Mouse (Mus musculus) neural tube, embryonic 15.5 days (tissue): Measurements from ENCODE around the gene Mtmr3. TPM values are rescaled to one million over a fixed set of nuclear protein-coding genes. Genes with fewer than 3 reads are reported as not detected.

Experiments
- ATAC-seq: fragments of 200-750 bp; cut with Nextera tagmentation; 2 replicates; pipeline ENCODE4 v1.8.0; 2017; ENCODE audit warnings: mild to moderate bottlenecking, moderate TSS enrichment, moderate library complexity; ENCODE audit not compliant: low FRiP score
- H3K27ac ChIP-seq: fragments of 300-500 bp; sonication (generic); replicated peaks from 2 replicates; pipeline ENCODE4 v1.5.1; 2015; ENCODE audit warnings: mild to moderate bottlenecking, inconsistent platforms
- H3K27me3 ChIP-seq: fragments of 300-500 bp; sonication (generic); replicated peaks from 2 replicates; pipeline ENCODE4 v1.6.1; 2015; ENCODE audit warnings: inconsistent platforms
- H3K36me3 ChIP-seq: fragments of 300-500 bp; sonication (generic); 2 replicates; pipeline ENCODE4 v1.6.1; 2015; ENCODE audit warnings: inconsistent platforms
- H3K4me1 ChIP-seq: fragments of 300-500 bp; sonication (generic); 2 replicates; pipeline ENCODE4 v1.6.1; 2015; ENCODE audit warnings: inconsistent platforms
- H3K4me2 ChIP-seq: fragments of 300-500 bp; sonication (generic); 2 replicates; pipeline ENCODE4 v1.6.1; 2015; ENCODE audit warnings: inconsistent platforms, mild to moderate bottlenecking, moderate library complexity
- H3K4me3 ChIP-seq: fragments of 300-500 bp; sonication (generic); replicated peaks from 2 replicates; pipeline ENCODE4 v1.5.1; 2015; ENCODE audit warnings: mild to moderate bottlenecking, inconsistent platforms
- H3K9ac ChIP-seq: fragments of 300-500 bp; sonication (generic); replicated peaks from 2 replicates; pipeline ENCODE4 v1.6.1; 2015; ENCODE audit warnings: mild to moderate bottlenecking, inconsistent platforms
- H3K9me3 ChIP-seq: fragments of 300-500 bp; sonication (generic); replicated peaks from 2 replicates; pipeline ENCODE4 v1.6.1; 2016; ENCODE audit warnings: inconsistent platforms
- WGBS: fragments of 180-500 bp; shearing (Covaris S2); methylation state at CpG from one replicate; pipeline ENCODE4 v1.1.7; 2015; ENCODE audit warnings: mixed read lengths; 5-methylcytosine and 5-hydroxymethylcytosine counted together
- polyA plus RNA-seq: library from polyadenylated mRNA; unstranded; fragments of >200 nt; fragmentation: Nextera tagmentation; extraction: Ambion mirVana; gene quantifications from 2 replicates; pipeline ENCODE4 v1.2.1, GENCODE M21; 2015

Gene Mtmr3
- polyA plus RNA-seq, 1 experiment from 2014 or later: 27.3 TPM

- Histone ChIP-seq H3K4me2 (no peak overlapping the region), H3K4me1 (no peaks in the 10 kb centered on the region), H3K27ac (no peak overlapping the region), H3K36me3 (no peaks in the 10 kb centered on the region), H3K4me3 (no peak overlapping the region), H3K27me3 (0 out of 2 replicates have a peak, but pooled peaks cover 4% of the 10 kb centered on the region), H3K9ac (no peak overlapping the region), H3K9me3 (no peaks in the 10 kb centered on the region)
- WGBS: 68% methylated on average over 5 of the region's 5 CpGs
- no peak for ATAC-seq
These were observed 134.0 kb downstream of the Mtmr3 start for GRCm38 (mm10) chr11:4460615-4461014.

- WGBS: 81% methylated on average over 8 of the region's 8 CpGs
- no peaks in the 10 kb centered on the region for H3K36me3 ChIP-seq
These were observed 139.6 kb downstream of the Mtmr3 start for GRCm38 (mm10) chr11:4454895-4455535.

GRCm38 (mm10) chr11:4452467-4453184 lies 142.0 kb downstream of the Mtmr3 start:
- 81% methylated on average over 12 of the region's 12 CpGs for WGBS
- 0 out of 2 replicates have a peak, but pooled peaks cover 3% of the 10 kb centered on the region for H3K27me3 ChIP-seq

More at GRCm38 (mm10) chr11:4454895-4455535, 139.6 kb downstream of the Mtmr3 start:
- H3K9ac ChIP-seq: no peak overlapping the region
- no peak overlapping the region for H3K4me3 ChIP-seq
- no peak overlapping the region for H3K4me2 ChIP-seq
- no peak overlapping the region for H3K27ac ChIP-seq
- no peaks in the 10 kb centered on the region for H3K9me3 ChIP-seq
- ATAC-seq: no peak
- no peaks in the 10 kb centered on the region for H3K4me1 ChIP-seq
- H3K27me3 ChIP-seq: 0 out of 2 replicates have a peak, but pooled peaks cover 3% of the 10 kb centered on the region

GRCm38 (mm10) chr11:4451116-4451515 lies 143.5 kb downstream of the Mtmr3 start:
- H3K36me3 ChIP-seq: no peaks in the 10 kb centered on the region
- WGBS: 25% methylated on average over 9 of the region's 9 CpGs
- H3K4me3 ChIP-seq: no peak overlapping the region
- no peak overlapping the region for H3K27ac ChIP-seq
- 0 out of 2 replicates have a peak, but pooled peaks cover 3% of the 10 kb centered on the region for H3K27me3 ChIP-seq
- H3K9me3 ChIP-seq: no peaks in the 10 kb centered on the region
- H3K4me2 ChIP-seq: no peak overlapping the region
- no peaks in the 10 kb centered on the region for H3K4me1 ChIP-seq
- H3K9ac ChIP-seq: no peak overlapping the region
- ATAC-seq: no peak

More at GRCm38 (mm10) chr11:4452467-4453184, 142.0 kb downstream of the Mtmr3 start:
- Histone ChIP-seq H3K4me1 (no peaks in the 10 kb centered on the region), H3K9ac (no peak overlapping the region), H3K27ac (no peak overlapping the region), H3K4me3 (no peak overlapping the region), H3K9me3 (no peaks in the 10 kb centered on the region), H3K36me3 (no peaks in the 10 kb centered on the region), H3K4me2 (no peak overlapping the region)
- ATAC-seq: no peak

- 88% methylated on average over 9 of the region's 9 CpGs for WGBS
- Histone ChIP-seq H3K9ac (no peak overlapping the region), H3K36me3 (no peaks in the 10 kb centered on the region), H3K27ac (no peak overlapping the region), H3K4me1 (no peaks in the 10 kb centered on the region), H3K4me3 (no peak overlapping the region), H3K9me3 (no peaks in the 10 kb centered on the region), H3K4me2 (no peak overlapping the region), H3K27me3 (0 out of 2 replicates have a peak, but pooled peaks cover 3% of the 10 kb centered on the region)
- ATAC-seq: no peak
These were observed 148.3 kb downstream of the Mtmr3 start for GRCm38 (mm10) chr11:4446195-4446868.

GRCm38 (mm10) chr11:4442280-4442679 lies 152.4 kb downstream of the Mtmr3 start:
- no peak overlapping the region for H3K4me3 ChIP-seq
- H3K4me1 ChIP-seq: no peaks in the 10 kb centered on the region
- no peaks in the 10 kb centered on the region for H3K9me3 ChIP-seq
- no peaks in the 10 kb centered on the region for H3K36me3 ChIP-seq
- no peak for ATAC-seq
- 42% methylated on average over 1 of the region's 1 CpGs for WGBS
- no peak overlapping the region for H3K27ac ChIP-seq
- no peak overlapping the region for H3K4me2 ChIP-seq
- no peaks in the 10 kb centered on the region for H3K27me3 ChIP-seq
- no peak overlapping the region for H3K9ac ChIP-seq

- Histone ChIP-seq H3K9ac (no peak within 1 kb of the TSS), H3K27me3 (no peaks in the 10 kb centered on the region), H3K4me2 (no peak within 1 kb of the TSS), H3K9me3 (no peaks in the 10 kb centered on the region), H3K4me1 (no peaks in the 10 kb centered on the region), H3K4me3 (no peak within 1 kb of the TSS), H3K27ac (no peak within 1 kb of the TSS), H3K36me3 (no peaks in the 10 kb centered on the region)
- WGBS: 49% methylated on average over 19 of the region's 19 CpGs
- ATAC-seq: no peak
These were observed 153.7 kb downstream of the Mtmr3 start, which contains the start of gene Hormad2 for GRCm38 (mm10) chr11:4440978-4441377. Hormad2 (minus strand) TSS chr11:4441105.

- 72% methylated on average over 2 of the region's 2 CpGs for WGBS
- Histone ChIP-seq H3K27ac (no peak overlapping the region), H3K36me3 (no peaks in the 10 kb centered on the region), H3K4me1 (no peaks in the 10 kb centered on the region), H3K4me3 (no peak overlapping the region), H3K9me3 (no peaks in the 10 kb centered on the region), H3K9ac (no peak overlapping the region), H3K27me3 (no peaks in the 10 kb centered on the region), H3K4me2 (no peak overlapping the region)
- no peak for ATAC-seq
These were observed 156.5 kb downstream of the Mtmr3 start for GRCm38 (mm10) chr11:4438211-4438610.

- 86% methylated on average over 1 of the region's 1 CpGs for WGBS
- no peak for ATAC-seq
- H3K27ac ChIP-seq: no peak overlapping the region
- H3K9ac ChIP-seq: no peak overlapping the region
- no peak overlapping the region for H3K4me2 ChIP-seq
- H3K27me3 ChIP-seq: no peaks in the 10 kb centered on the region
- H3K4me1 ChIP-seq: no peaks in the 10 kb centered on the region
- H3K9me3 ChIP-seq: no peaks in the 10 kb centered on the region
- no peaks in the 10 kb centered on the region for H3K36me3 ChIP-seq
- H3K4me3 ChIP-seq: no peak overlapping the region
These were observed 157.3 kb downstream of the Mtmr3 start for GRCm38 (mm10) chr11:4437318-4437717.

GRCm38 (mm10) chr11:4436631-4437030 lies 158.0 kb downstream of the Mtmr3 start:
- H3K4me2 ChIP-seq: no peak overlapping the region
- no peak; the same call in 1 of the 2 replicates for ATAC-seq
- H3K4me3 ChIP-seq: no peak overlapping the region
- no peak overlapping the region for H3K27ac ChIP-seq
- no peaks in the 10 kb centered on the region for H3K36me3 ChIP-seq
- WGBS: 68% methylated on average over 3 of the region's 3 CpGs
- H3K9me3 ChIP-seq: no peaks in the 10 kb centered on the region
- H3K27me3 ChIP-seq: no peaks in the 10 kb centered on the region
- H3K4me1 ChIP-seq: no peaks in the 10 kb centered on the region
- no peak overlapping the region for H3K9ac ChIP-seq

- Histone ChIP-seq H3K4me3 (no peak overlapping the region), H3K27me3 (no peaks in the 10 kb centered on the region), H3K9ac (no peak overlapping the region), H3K9me3 (no peaks in the 10 kb centered on the region), H3K36me3 (no peaks in the 10 kb centered on the region), H3K27ac (no peak overlapping the region), H3K4me1 (no peaks in the 10 kb centered on the region), H3K4me2 (no peak overlapping the region)
- WGBS: 75% methylated on average over 4 of the region's 4 CpGs
- ATAC-seq: no peak
These were observed 160.2 kb downstream of the Mtmr3 start for GRCm38 (mm10) chr11:4434461-4434860.
